Comparison of ENCODE assay signal across 35 mouse cellular contexts in the genomic region with DNA sequence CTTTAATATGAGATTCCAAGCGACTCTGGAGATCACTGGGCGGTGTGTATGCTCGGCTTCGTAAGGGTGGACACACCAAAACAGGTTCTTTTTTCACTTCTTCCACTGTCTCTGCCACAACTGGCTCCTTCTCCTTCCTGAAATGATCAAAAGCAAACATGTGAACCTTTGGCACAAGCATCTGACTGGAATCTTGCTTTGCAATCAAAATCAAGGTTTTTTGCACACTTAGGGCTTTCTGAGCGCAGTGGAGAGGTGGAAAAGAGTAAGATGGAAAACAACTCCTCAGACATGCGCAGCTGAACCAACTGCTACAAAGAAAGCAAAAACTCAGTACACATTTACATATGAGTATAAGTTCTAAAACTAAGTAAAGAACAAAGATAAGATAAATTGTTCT. TPM values are rescaled to one million over a fixed set of nuclear protein-coding genes. Genes with fewer than 3 reads are reported as not detected.
"Had no signal": no experiment of that assay in that cellular context is flagged by ENCODE, and none has a peak within 500 bp of the region (broad histone marks: within the 10 kb centered on the region; RNA-seq: fewer than 3 reads in every experiment).

No protein-coding gene starts in this region.

- ATAC-seq: hindbrain, embryonic 16.5 days; hindbrain, postnatal 0 days; inflammation-experienced regulatory T-cells, adult 6 months; intestine, embryonic 15.5 days; intestine, embryonic 16.5 days; intestine, postnatal 0 days had no signal

- H3K4me2 ChIP-seq: heart, embryonic 11.5 days; heart, embryonic 12.5 days; heart, embryonic 13.5 days; heart, embryonic 15.5 days; hindbrain, embryonic 12.5 days; hindbrain, embryonic 13.5 days; hindbrain, embryonic 14.5 days; hindbrain, embryonic 15.5 days; intestine, embryonic 15.5 days had no signal

- DNase-seq: heart, adult 18-20 months; heart, adult 2 months; heart, postnatal 10 days; heart, postnatal 14 days; heart, postnatal 36 days; heart, postnatal 4 days; kidney, postnatal 10 days; kidney, postnatal 14 days; layer of hippocampus, adult 9-11 months; layer of hippocampus, postnatal 36 days had no signal

- H3K9me3 ChIP-seq: heart, embryonic 10.5 days; heart, embryonic 12.5 days; heart, embryonic 13.5 days; heart, embryonic 15.5 days; hindbrain, embryonic 10.5 days; hindbrain, embryonic 12.5 days; hindbrain, embryonic 13.5 days; hindbrain, embryonic 15.5 days; intestine, embryonic 15.5 days had no signal

- H3K27ac ChIP-seq: heart, adult 2 months; heart, embryonic 10.5 days; heart, embryonic 13.5 days; heart, embryonic 15.5 days; hindbrain, embryonic 10.5 days; hindbrain, embryonic 12.5 days; hindbrain, embryonic 13.5 days; hindbrain, embryonic 14.5 days; hindbrain, embryonic 15.5 days; hindbrain, postnatal 0 days; intestine, embryonic 15.5 days; kidney, postnatal 0 days; layer of hippocampus, adult 2 months; left cerebral cortex, adult 2 months had no signal

- H3K27me3 ChIP-seq: heart, embryonic 12.5 days; heart, embryonic 13.5 days; heart, embryonic 15.5 days; hindbrain, embryonic 12.5 days; hindbrain, embryonic 13.5 days; hindbrain, embryonic 15.5 days; intestine, embryonic 15.5 days had no signal

- H3K4me3 ChIP-seq: heart, adult 2 months; heart, embryonic 10.5 days; heart, embryonic 12.5 days; heart, embryonic 13.5 days; heart, embryonic 15.5 days; hindbrain, embryonic 10.5 days; hindbrain, embryonic 12.5 days; hindbrain, embryonic 13.5 days; hindbrain, embryonic 15.5 days; intestine, embryonic 15.5 days; layer of hippocampus, adult 2 months; left cerebral cortex, adult 2 months had no signal

- H3K9ac ChIP-seq: heart, embryonic 12.5 days; heart, embryonic 13.5 days; heart, embryonic 15.5 days; hindbrain, embryonic 12.5 days; hindbrain, embryonic 13.5 days; hindbrain, embryonic 14.5 days; hindbrain, embryonic 15.5 days; intestine, embryonic 15.5 days had no signal

RNA-seq across cellular contexts. Expression of gene Baat, which starts 8.1 kb away (rescaled TPM):
- polyA plus RNA-seq: heart, adult 2 months; heart, embryonic 10.5 days; heart, embryonic 12.5 days; heart, embryonic 15.5 days; heart, postnatal 0 days; hindbrain, embryonic 13.5 days; hindbrain, embryonic 14.5 days; hindbrain, embryonic 15.5 days; hindbrain, embryonic 16.5 days; hindbrain, postnatal 0 days; inflammation-experienced regulatory T-cells, adult 6 months; intestine, embryonic 14.5 days; kidney, embryonic 14.5 days had no signal

RNA-seq across cellular contexts. Expression of gene Aldob, which starts 34.9 kb away (rescaled TPM):
- polyA plus RNA-seq: hindbrain, embryonic 10.5 days; hindbrain, embryonic 11.5 days; hindbrain, embryonic 12.5 days; hindbrain, embryonic 13.5 days; inflammation-experienced regulatory T-cells, adult 6 months had no signal

RNA-seq across cellular contexts. Expression of gene Acnat1, which starts 40.7 kb away (rescaled TPM):
- polyA plus RNA-seq: heart, adult 2 months; heart, embryonic 10.5 days; heart, embryonic 11.5 days; heart, embryonic 12.5 days; heart, embryonic 13.5 days; heart, embryonic 14.5 days; heart, embryonic 15.5 days; heart, embryonic 16.5 days; heart, postnatal 0 days; hindbrain, embryonic 10.5 days; hindbrain, embryonic 11.5 days; hindbrain, embryonic 12.5 days; hindbrain, embryonic 13.5 days; hindbrain, embryonic 14.5 days; hindbrain, embryonic 15.5 days; hindbrain, embryonic 16.5 days; hindbrain, postnatal 0 days; inflammation-experienced regulatory T-cells, adult 6 months; kidney, embryonic 14.5 days had no signal
